Mouse (Mus musculus) kidney, postnatal 4 days (tissue): ENCODE measurements at regions not wholly inside any gene's neighbourhood (a gene's known extent, or its start where the extent isn't known, plus 50 kb on each side); places are given as distances from the start of the nearest gene placed in this dataset.

Experiments
- DNase-seq, 2 experiments: peaks; one replicate each; pipeline ENCODE4 v3.0.0; 2021; ENCODE audit warnings: mixed read lengths in 2 of 2

GRCm38 (mm10) chr17:14764796-14765195 is 70.8 kb upstream of the Thbs2 start:
- DNase-seq = no peak

- DNase-seq = peak; percentile 25 to 40
Measured at GRCm38 (mm10) chr17:14753095-14753494, 59.1 kb upstream of the Thbs2 start.

- no peak for DNase-seq
Measured at GRCm38 (mm10) chr17:14750519-14751145, 56.6 kb upstream of the Thbs2 start.

- DNase-seq = peak; percentile 39 to 53
Measured at GRCm38 (mm10) chr17:14749281-14749680, 55.2 kb upstream of the Thbs2 start.

- DNase-seq = no peak
Measured at GRCm38 (mm10) chr17:14747255-14747869, 53.3 kb upstream of the Thbs2 start.

- DNase-seq = no peak
Measured at GRCm38 (mm10) chr17:14745512-14745911, 51.5 kb upstream of the Thbs2 start.

- DNase-seq = no peak
Measured at GRCm38 (mm10) chr17:14744010-14744409, 50.0 kb upstream of the Thbs2 start.
